10 mouse cellular contexts compared by ENCODE assay signal in the genomic region with DNA sequence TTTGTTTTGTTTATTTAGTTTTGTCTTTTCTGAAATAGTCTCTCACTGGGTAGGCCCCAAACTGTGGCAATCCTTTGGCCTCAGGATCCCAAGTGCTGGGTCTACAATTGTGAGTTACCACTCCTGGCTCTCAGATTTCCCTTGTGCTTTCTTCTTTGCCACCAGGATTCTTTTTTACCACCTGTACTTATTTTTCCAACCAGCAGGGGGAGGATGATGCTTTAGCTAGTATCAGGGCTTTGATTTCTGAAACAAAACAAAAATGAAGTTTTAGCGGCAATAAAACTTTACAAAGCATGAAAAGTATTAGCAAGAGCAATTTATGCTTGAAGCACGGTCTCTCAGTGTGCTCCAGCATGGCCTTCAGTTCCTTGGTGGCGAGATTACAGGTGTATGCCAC. TPM values are rescaled to one million over a fixed set of nuclear protein-coding genes. Genes with fewer than 3 reads are reported as not detected.
DNase-seq lines count a peak whose midpoint lies in the region; ATAC-seq and TF ChIP-seq lines count a peak whose summit lies in the region.
"Had no signal": no experiment of that assay in that cellular context is flagged by ENCODE, and none has a peak within 500 bp of the region (broad histone marks: within the 10 kb centered on the region; RNA-seq: fewer than 3 reads in every experiment).

No protein-coding gene starts in this region.

- peak; percentile 76 for TF ChIP-seq CTCF in intestine, postnatal 0 days (IDR thresholded peaks at IDR 0.05; ENCODE audit: low read depth)

- no peak overlapping the region for H3K4me2 ChIP-seq in intestine, postnatal 0 days (replicated peaks; ENCODE audit: low read depth)
- H3K4me2 ChIP-seq in intestine, embryonic 15.5 days (replicated peaks) = no peak overlapping the region
- H3K4me2 ChIP-seq: hindbrain, embryonic 13.5 days had no signal

- no peaks in the 10 kb centered on the region for H3K9me3 ChIP-seq in intestine, postnatal 0 days (ENCODE audit: control insufficient read depth)
- H3K9me3 ChIP-seq in intestine, embryonic 15.5 days = no peaks in the 10 kb centered on the region
- H3K9me3 ChIP-seq: hindbrain, embryonic 13.5 days had no signal

- peak; percentile 74 for DNase-seq in 3T3-L1 (ENCODE audit: low read depth, low spot score)
- DNase-seq in ES-CJ7 (ENCODE audit: low read depth, low spot score) = peak; percentile 30
- peak; percentile 60 for DNase-seq in forelimb bud, embryonic 11.5 days (ENCODE audit: low read depth, low spot score)
- DNase-seq in adrenal gland, postnatal 10 days = no peak
- no peak for DNase-seq in gastrocnemius, adult 18-20 months (ENCODE audit: low spot score)

- no peaks in the 10 kb centered on the region for H3K27me3 ChIP-seq in intestine, postnatal 0 days (replicated peaks; ENCODE audit: control insufficient read depth, insufficient read depth, low read length)
- no peaks in the 10 kb centered on the region for H3K27me3 ChIP-seq in intestine, embryonic 15.5 days (replicated peaks)
- H3K27me3 ChIP-seq: hindbrain, embryonic 13.5 days had no signal

- no peak for ATAC-seq in intestine, postnatal 0 days
- no peak for ATAC-seq in intestine, embryonic 15.5 days
- ATAC-seq in inflammation-experienced regulatory T-cells, adult 6 months = no peak

- H3K27ac ChIP-seq in intestine, postnatal 0 days (ENCODE audit: low read depth, low read length) = no peak overlapping the region
- no peak overlapping the region for H3K27ac ChIP-seq in intestine, embryonic 15.5 days
- H3K27ac ChIP-seq: hindbrain, embryonic 13.5 days had no signal

- no peak overlapping the region for H3K9ac ChIP-seq in intestine, postnatal 0 days (ENCODE audit: low read depth, low read length)
- H3K9ac ChIP-seq in intestine, embryonic 15.5 days = no peak overlapping the region
- H3K9ac ChIP-seq: hindbrain, embryonic 13.5 days had no signal

- H3K4me1 ChIP-seq in intestine, postnatal 0 days (replicated peaks; ENCODE audit: control insufficient read depth, insufficient read depth, low read length) = no peaks in the 10 kb centered on the region
- peaks cover 4% of the 10 kb centered on the region; the same call in 1 of the 2 replicates for H3K4me1 ChIP-seq in intestine, embryonic 15.5 days (replicated peaks)
- H3K4me1 ChIP-seq: hindbrain, embryonic 13.5 days had no signal

- no peak overlapping the region for H3K4me3 ChIP-seq in intestine, postnatal 0 days (ENCODE audit: low read depth, low read length)
- H3K4me3 ChIP-seq in intestine, embryonic 15.5 days (replicated peaks) = no peak overlapping the region
- H3K4me3 ChIP-seq: erythroblast, embryonic 14.5 days; hindbrain, embryonic 13.5 days had no signal

- WGBS in intestine, postnatal 0 days = 49% methylated on average over 3 of the region's 3 CpGs
- 65% methylated on average over 3 of the region's 3 CpGs for WGBS in intestine, embryonic 15.5 days

- H3K36me3 ChIP-seq in intestine, postnatal 0 days (ENCODE audit: control insufficient read depth, insufficient read depth) = no peaks in the 10 kb centered on the region
- no peaks in the 10 kb centered on the region for H3K36me3 ChIP-seq in intestine, embryonic 15.5 days
- H3K36me3 ChIP-seq: hindbrain, embryonic 13.5 days had no signal

RNA-seq across cellular contexts. Expression of a gene that starts 39.8 kb away (rescaled TPM):
- 3.2 and 3.5 TPM in 2 replicates for polyA plus RNA-seq in intestine, postnatal 0 days (2015; fragmentation: Nextera tagmentation; extraction: Ambion mirVana)
- polyA plus RNA-seq in intestine, embryonic 15.5 days (2015; fragmentation: Nextera tagmentation; extraction: Ambion mirVana) = 17.0 and 18.3 TPM in 2 replicates
- under 1 TPM in 2 of 3 experiments, not detected in 1; 0.07 to 0.19 TPM for polyA plus RNA-seq in inflammation-experienced regulatory T-cells, adult 6 months (2017; shearing (Covaris generic))
- 1 to 10 TPM; 3.9 to 8.9 TPM for total RNA-seq in adrenal gland, postnatal 10 days (2021)
- 1 to 10 TPM in 1 of 2 experiments, under 1 TPM in 1; 0.84 to 1.1 TPM for total RNA-seq in gastrocnemius, adult 18-20 months (2021)

Comparison
In these comparisons a context has a peak if more than half of its experiments do, and no peak if none do; other contexts are left out.
1. DNase-seq: peak in 3T3-L1 (single experiment), ES-CJ7 (single experiment) and forelimb bud, embryonic 11.5 days (single experiment); none in adrenal gland, postnatal 10 days (single experiment) and gastrocnemius, adult 18-20 months (single experiment).